In the genomic region with DNA sequence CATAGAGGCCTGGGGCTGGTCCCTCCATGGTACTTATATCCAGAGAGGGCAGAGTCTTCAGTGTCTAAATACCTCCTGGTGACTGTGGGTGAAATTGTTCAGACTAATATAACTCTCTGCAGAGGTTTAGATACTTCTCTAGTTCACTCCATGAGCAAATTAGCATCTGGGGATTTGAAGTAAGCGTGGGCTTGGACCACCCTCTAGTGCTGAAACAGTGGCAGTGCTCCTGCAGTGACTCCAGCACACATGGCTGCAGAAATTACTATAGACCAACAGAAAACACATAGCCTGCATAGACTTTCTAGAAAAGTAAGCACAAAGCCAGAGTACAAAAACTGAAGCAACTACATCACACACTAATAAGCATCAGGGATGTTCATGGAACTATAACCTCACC, we compare ENCODE assay signal across 8 mouse cellular contexts. TPM values are rescaled to one million over a fixed set of nuclear protein-coding genes. Genes with fewer than 3 reads are reported as not detected.
DNase-seq lines count a peak whose midpoint lies in the region.

No protein-coding gene starts in this region.

- peak; percentile 73 for DNase-seq in CD4-positive, CD25-positive, alpha-beta regulatory T cell, adult 2 months (ENCODE audit: low read depth, low spot score)
- peak; percentile 66 for DNase-seq in ZHBTc4 (ENCODE audit: low read depth, low spot score)
- DNase-seq in embryo, embryonic 10 days (ENCODE audit: low spot score), result peak; percentile 71
- DNase-seq in gastrocnemius, postnatal 25 days, result peak; percentile 12
- DNase-seq in kidney, postnatal 36 days, result peak; percentile 31 to 66
- DNase-seq in lung, adult 18-20 months, result peak; percentile 10 to 27
- DNase-seq in ovary, postnatal 14 days (ENCODE audit: low spot score), result peak; percentile 38
- peak; percentile 12 for DNase-seq in yolk sac, embryonic 10.5 days (ENCODE audit: low spot score)

RNA-seq across cellular contexts. Expression of a gene that starts 57.7 kb away (rescaled TPM):
- total RNA-seq in gastrocnemius, postnatal 25 days (2021), result not detected

Comparison
In these comparisons a context has a peak if more than half of its experiments do, and no peak if none do; other contexts are left out.
1. Peak in every context shown above with its lines: DNase-seq.
2. DNase-seq: peak in every context shown above with its lines; median percentile 73 in CD4-positive, CD25-positive, alpha-beta regulatory T cell, adult 2 months; 71 in embryo, embryonic 10 days; 66 in ZHBTc4; 48 in kidney, postnatal 36 days; 38 in ovary, postnatal 14 days; 18 in lung, adult 18-20 months; 12 in gastrocnemius, postnatal 25 days; 12 in yolk sac, embryonic 10.5 days.